Mouse (Mus musculus) neural tube, embryonic 11.5 days (tissue): Measurements from ENCODE around the gene Gm20605. TPM values are rescaled to one million over a fixed set of nuclear protein-coding genes. Genes with fewer than 3 reads are reported as not detected.
"Not testable (repeated sequence)": the region's sequence is repeated elsewhere in the genome, so short reads cannot be mapped to it uniquely, and the experiment has no call there.

Experiments used
- ATAC-seq: fragments of 200-750 bp; cut with Nextera tagmentation; 2 replicates; pipeline ENCODE4 v1.8.0; 2017; ENCODE audit warnings: moderate number of reproducible peaks, mild to moderate bottlenecking, moderate TSS enrichment, moderate library complexity; ENCODE audit not compliant: insufficient read depth, low FRiP score, low TSS enrichment
- DNase-seq: peaks from one replicate; pipeline ENCODE4 v3.0.0-alpha.2; 2015; ENCODE audit warnings: low spot score
- H3K27ac ChIP-seq: fragments of 300-500 bp; sonication (generic); 2 replicates; pipeline ENCODE4 v1.5.1; 2014; ENCODE audit warnings: low read depth, mild to moderate bottlenecking, low read length
- H3K27me3 ChIP-seq: fragments of 300-500 bp; sonication (generic); 2 replicates; pipeline ENCODE4 v1.6.1; 2014; ENCODE audit warnings: mild to moderate bottlenecking, low read length, mixed read lengths; ENCODE audit not compliant: control insufficient read depth, insufficient read depth
- H3K36me3 ChIP-seq: fragments of 300-500 bp; sonication (generic); 2 replicates; pipeline ENCODE4 v1.6.1; 2014; ENCODE audit warnings: mild to moderate bottlenecking, low read length, moderate library complexity, mixed read lengths; ENCODE audit not compliant: control insufficient read depth, insufficient read depth
- H3K4me1 ChIP-seq: fragments of 300-500 bp; sonication (generic); 2 replicates; pipeline ENCODE4 v1.6.1; 2014; ENCODE audit warnings: low read length, mixed read lengths; ENCODE audit not compliant: control insufficient read depth, insufficient read depth
- H3K4me2 ChIP-seq: fragments of 300-500 bp; sonication (generic); 2 replicates; pipeline ENCODE4 v1.6.1; 2014; ENCODE audit warnings: low read depth, mild to moderate bottlenecking, moderate library complexity
- H3K4me3 ChIP-seq: fragments of 300-500 bp; sonication (generic); 2 replicates; pipeline ENCODE4 v1.5.1; 2014; ENCODE audit warnings: low read depth, low read length
- H3K9ac ChIP-seq: fragments of 300-500 bp; sonication (generic); 2 replicates; pipeline ENCODE4 v1.6.1; 2014; ENCODE audit warnings: mild to moderate bottlenecking, low read length
- H3K9me3 ChIP-seq: fragments of 300-500 bp; sonication (generic); 2 replicates; pipeline ENCODE4 v1.6.1; 2016; ENCODE audit warnings: low read length; ENCODE audit not compliant: control insufficient read depth
- WGBS: fragments of 180-500 bp; shearing (Covaris S2); extraction: QIAGEN DNeasy Blood & Tissue Kit; methylation state at CpG from one replicate; pipeline ENCODE4 v1.1.7; 2014; 5-methylcytosine and 5-hydroxymethylcytosine counted together
- polyA plus RNA-seq: library from polyadenylated mRNA; unstranded; fragments of >200 nt; fragmentation: Nextera tagmentation; extraction: Ambion mirVana; gene quantifications from 2 replicates; pipeline ENCODE4 v1.2.1, GENCODE M21; 2014

The Gm20605 gene
- polyA plus RNA-seq, 1 experiment from 2014 or later, result 8.2 TPM

DNA sequence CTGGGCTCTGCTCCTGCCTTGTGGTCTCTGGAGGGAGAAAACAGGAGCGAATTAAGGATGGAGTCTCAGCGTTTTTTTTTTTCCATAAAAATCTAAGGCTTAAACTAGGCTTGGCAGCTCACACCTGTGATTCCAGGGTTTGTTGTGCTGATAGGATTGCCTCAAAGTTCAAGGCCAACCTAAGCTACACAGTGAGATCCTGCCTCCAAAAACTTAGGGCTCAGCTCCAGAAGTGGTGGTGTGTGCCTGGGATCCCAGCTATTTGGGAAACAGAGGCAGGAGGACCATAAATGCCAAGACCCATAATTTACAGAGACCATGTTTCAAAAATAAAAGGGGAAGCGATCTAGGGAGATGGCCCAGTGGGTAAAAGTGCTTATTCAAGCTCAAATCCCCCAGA, 19.7 kb upstream of the Gm20605 start:
- peaks cover 11% of the 10 kb centered on the region for H3K4me1 ChIP-seq
- ATAC-seq, result no peak

GRCm38 (mm10) chr5:137610056-137610455, 18.9 kb upstream of the Gm20605 start:
- H3K9me3 ChIP-seq, result no peaks in the 10 kb centered on the region
- 58% methylated on average over 4 of the region's 4 CpGs for WGBS
- 0 out of 2 replicates have a peak, but pooled peaks cover 2% of the 10 kb centered on the region for H3K27me3 ChIP-seq
- ATAC-seq, result no peak
- H3K9ac ChIP-seq, result no peak overlapping the region
- no peaks in the 10 kb centered on the region; the same call in 1 of the 2 replicates for H3K36me3 ChIP-seq
- H3K4me1 ChIP-seq, result peaks cover 11% of the 10 kb centered on the region
- no peak overlapping the region for H3K27ac ChIP-seq
- H3K4me3 ChIP-seq, result peak overlapping the region; percentile 19
- H3K4me2 ChIP-seq, result peak overlapping the region; percentile 32; the same call in 1 of the 2 replicates
- DNase-seq, result no peak

More for the DNA sequence above, 19.7 kb upstream of the Gm20605 start:
- H3K27me3 ChIP-seq, result 0 out of 2 replicates have a peak, but pooled peaks cover 2% of the 10 kb centered on the region
- H3K4me2 ChIP-seq, result 0 out of 2 replicates have a peak overlapping the region, but pooled peaks have one; percentile 19
- DNase-seq, result no peak
- H3K9me3 ChIP-seq, result no peaks in the 10 kb centered on the region
- no peaks in the 10 kb centered on the region; the same call in 1 of the 2 replicates for H3K36me3 ChIP-seq
- no peak overlapping the region for H3K4me3 ChIP-seq
- H3K9ac ChIP-seq, result no peak overlapping the region
- H3K27ac ChIP-seq, result no peak overlapping the region
- WGBS, result 50% methylated on average over 3 of the region's 3 CpGs

DNA sequence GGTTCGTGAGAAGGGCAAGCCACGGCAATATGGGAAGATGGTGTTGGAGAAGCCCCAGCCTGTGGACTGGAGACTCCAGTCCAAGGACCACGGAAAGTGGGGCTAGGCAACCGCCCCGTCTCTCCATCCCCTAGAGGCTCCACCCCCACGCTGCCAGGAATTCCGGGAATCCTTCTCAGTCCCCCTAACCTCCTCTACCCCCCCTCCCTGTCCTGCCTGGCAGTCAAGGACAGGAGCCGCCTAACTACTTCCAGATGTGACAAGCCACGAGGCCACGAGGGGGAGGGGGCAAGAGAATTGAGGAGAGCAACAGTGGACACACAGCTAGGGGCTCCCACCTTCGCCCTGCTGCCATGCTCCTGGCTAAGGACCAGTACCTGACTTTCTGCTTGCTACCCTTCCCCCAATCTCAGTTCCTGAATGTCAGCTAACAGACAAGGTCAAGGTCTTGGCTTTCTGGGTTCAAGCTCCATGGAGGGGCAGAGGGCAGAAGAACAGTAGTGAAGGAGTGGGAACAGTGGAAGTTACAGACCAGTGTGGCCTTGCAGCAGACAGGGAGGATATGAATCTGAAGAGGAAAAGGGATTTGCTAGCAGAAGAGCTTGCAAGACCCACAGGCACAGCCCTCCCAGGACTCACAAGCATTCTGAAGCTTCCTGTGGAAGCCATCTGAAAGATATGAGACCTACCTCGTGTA, 18.3 kb upstream of the Gm20605 start:
- H3K4me3 ChIP-seq, result peak overlapping the region; percentile 19
- ATAC-seq, result no peak
- no peaks in the 10 kb centered on the region for H3K9me3 ChIP-seq
- H3K4me1 ChIP-seq, result peaks cover 11% of the 10 kb centered on the region
- peak overlapping the region; percentile 32 for H3K4me2 ChIP-seq
- peak overlapping the region; percentile 83 for H3K27ac ChIP-seq
- no peaks in the 10 kb centered on the region; the same call in 1 of the 2 replicates for H3K36me3 ChIP-seq
- H3K27me3 ChIP-seq, result 0 out of 2 replicates have a peak, but pooled peaks cover 2% of the 10 kb centered on the region
- H3K9ac ChIP-seq, result peak overlapping the region; percentile 41; the same call in 1 of the 2 replicates
- 14% methylated on average over 12 of the region's 12 CpGs for WGBS
- peak; percentile 82 for DNase-seq

GRCm38 (mm10) chr5:137611245-137611602, 17.8 kb upstream of the Gm20605 start:
- ATAC-seq, result no peak
- WGBS, result 22% methylated on average over 6 of the region's 6 CpGs

GRCm38 (mm10) chr5:137613076-137613475, 15.9 kb upstream of the Gm20605 start:
- no peak overlapping the region for H3K27ac ChIP-seq
- no peaks in the 10 kb centered on the region for H3K36me3 ChIP-seq
- WGBS, result 82% methylated on average over 5 of the region's 5 CpGs

More at GRCm38 (mm10) chr5:137611245-137611602, 17.8 kb upstream of the Gm20605 start:
- no peaks in the 10 kb centered on the region; the same call in 1 of the 2 replicates for H3K36me3 ChIP-seq
- peak; percentile 64 for DNase-seq
- H3K27me3 ChIP-seq, result 0 out of 2 replicates have a peak, but pooled peaks cover 2% of the 10 kb centered on the region
- no peaks in the 10 kb centered on the region for H3K9me3 ChIP-seq
- H3K4me2 ChIP-seq, result peak overlapping the region; percentile 32
- 0 out of 2 replicates have a peak overlapping the region, but pooled peaks have one; percentile 10 for H3K4me3 ChIP-seq
- H3K9ac ChIP-seq, result peak overlapping the region; percentile 41; the same call in 1 of the 2 replicates
- peak overlapping the region; percentile 83 for H3K27ac ChIP-seq
- H3K4me1 ChIP-seq, result peaks cover 11% of the 10 kb centered on the region

GRCm38 (mm10) chr5:137613550-137613949, 15.4 kb upstream of the Gm20605 start, which contains the start of gene Pcolce:
Pcolce (minus strand) TSS chr5:137613784.
- Histone ChIP-seq H3K36me3 (no peaks in the 10 kb centered on the region), H3K27ac (no peak within 1 kb of the TSS), H3K9me3 (no peaks in the 10 kb centered on the region), H3K9ac (no peak within 1 kb of the TSS), H3K4me3 (no peak within 1 kb of the TSS), H3K4me2 (no peak within 1 kb of the TSS), H3K27me3 (0 out of 2 replicates have a peak, but pooled peaks cover 2% of the 10 kb centered on the region), H3K4me1 (peaks cover 1% of the 10 kb centered on the region)
- ATAC-seq, result no peak
- WGBS, result 65% methylated on average over 11 of the region's 11 CpGs
- DNase-seq, result no peak

More at GRCm38 (mm10) chr5:137613076-137613475, 15.9 kb upstream of the Gm20605 start:
- H3K4me2 ChIP-seq, result no peak overlapping the region
- H3K9ac ChIP-seq, result no peak overlapping the region
- 0 out of 2 replicates have a peak, but pooled peaks cover 2% of the 10 kb centered on the region for H3K27me3 ChIP-seq
- no peak for DNase-seq
- peaks cover 6% of the 10 kb centered on the region for H3K4me1 ChIP-seq
- no peak for ATAC-seq
- H3K9me3 ChIP-seq, result no peaks in the 10 kb centered on the region
- no peak overlapping the region for H3K4me3 ChIP-seq

DNA sequence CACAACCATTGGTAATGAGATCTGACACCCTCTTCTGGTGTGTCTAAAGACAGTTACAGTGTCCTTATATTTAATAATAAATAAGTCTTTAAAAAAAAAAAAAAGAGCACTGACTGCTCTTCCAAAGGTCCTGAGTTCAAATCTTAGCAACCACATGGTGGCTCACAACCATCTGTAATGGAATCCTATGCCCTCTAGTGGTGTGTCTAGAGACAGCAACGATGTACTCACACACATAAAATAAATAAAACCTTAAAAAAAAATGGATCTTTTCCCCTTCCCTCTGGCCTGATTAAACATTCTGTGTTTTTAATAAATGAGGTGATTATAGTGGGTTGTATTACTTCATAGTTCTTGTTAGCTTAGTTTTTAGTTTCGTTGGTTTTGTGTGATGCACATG, 14.1 kb upstream of the Gm20605 start:
- not testable (repeated sequence) for DNase-seq, H3K27ac ChIP-seq, H3K4me1 ChIP-seq, ATAC-seq, H3K4me3 ChIP-seq, H3K9ac ChIP-seq, H3K4me2 ChIP-seq, H3K9me3 ChIP-seq, H3K27me3 ChIP-seq, H3K36me3 ChIP-seq
- 89% methylated on average over 2 of the region's 2 CpGs for WGBS

DNA sequence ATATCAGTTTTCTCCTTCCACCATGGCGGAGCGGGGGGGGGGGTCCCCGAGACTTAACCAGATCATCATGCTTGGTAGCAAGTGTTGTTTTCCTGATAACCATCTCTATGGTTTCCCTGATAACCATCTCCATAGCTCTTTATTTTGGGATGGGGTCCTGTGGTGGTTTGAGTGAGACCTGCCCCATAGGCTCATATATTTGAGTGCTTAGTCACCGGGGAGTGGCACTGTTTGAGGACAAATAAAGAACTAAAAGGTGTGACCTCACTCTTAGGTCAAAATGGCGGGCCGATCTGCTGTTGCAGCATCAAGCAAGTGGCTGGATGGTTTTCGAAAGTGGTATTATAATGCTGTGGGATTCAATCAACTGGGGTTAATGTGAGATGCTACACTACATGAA, 13.6 kb upstream of the Gm20605 start:
- 93% methylated on average over 7 of the region's 7 CpGs for WGBS
- DNase-seq, result no peak

More for the DNA sequence above, 13.6 kb upstream of the Gm20605 start:
- Histone ChIP-seq H3K9ac (no peak overlapping the region), H3K4me1 (no peaks in the 10 kb centered on the region), H3K9me3 (no peaks in the 10 kb centered on the region), H3K36me3 (no peaks in the 10 kb centered on the region), H3K27ac (no peak overlapping the region), H3K4me3 (no peak overlapping the region), H3K27me3 (no peaks in the 10 kb centered on the region), H3K4me2 (no peak overlapping the region)
- ATAC-seq, result no peak
